Mouse (Mus musculus) thymus, adult 2 months (tissue): ENCODE measurements around the gene 2010003K11Rik.

Experiments used
- CTCF ChIP-seq: fragments of 200-500 bp; IDR thresholded peaks from 2 replicates; pipeline ENCODE4 v1.5.1; 2012; ENCODE audit warnings: mild to moderate bottlenecking, control low read depth, low read length, moderate library complexity, borderline replicate concordance; ENCODE audit not compliant: control insufficient read depth, poor library complexity, insufficient read depth; ENCODE audit errors: extremely low read depth
- POLR2A ChIP-seq: fragments of 200-500 bp; IDR thresholded peaks from 2 replicates; pipeline ENCODE4 v1.6.1; 2012; ENCODE audit warnings: mild to moderate bottlenecking, low read length, control low read depth, moderate library complexity; ENCODE audit not compliant: control insufficient read depth, poor library complexity, insufficient read depth; ENCODE audit errors: extremely low read depth

DNA sequence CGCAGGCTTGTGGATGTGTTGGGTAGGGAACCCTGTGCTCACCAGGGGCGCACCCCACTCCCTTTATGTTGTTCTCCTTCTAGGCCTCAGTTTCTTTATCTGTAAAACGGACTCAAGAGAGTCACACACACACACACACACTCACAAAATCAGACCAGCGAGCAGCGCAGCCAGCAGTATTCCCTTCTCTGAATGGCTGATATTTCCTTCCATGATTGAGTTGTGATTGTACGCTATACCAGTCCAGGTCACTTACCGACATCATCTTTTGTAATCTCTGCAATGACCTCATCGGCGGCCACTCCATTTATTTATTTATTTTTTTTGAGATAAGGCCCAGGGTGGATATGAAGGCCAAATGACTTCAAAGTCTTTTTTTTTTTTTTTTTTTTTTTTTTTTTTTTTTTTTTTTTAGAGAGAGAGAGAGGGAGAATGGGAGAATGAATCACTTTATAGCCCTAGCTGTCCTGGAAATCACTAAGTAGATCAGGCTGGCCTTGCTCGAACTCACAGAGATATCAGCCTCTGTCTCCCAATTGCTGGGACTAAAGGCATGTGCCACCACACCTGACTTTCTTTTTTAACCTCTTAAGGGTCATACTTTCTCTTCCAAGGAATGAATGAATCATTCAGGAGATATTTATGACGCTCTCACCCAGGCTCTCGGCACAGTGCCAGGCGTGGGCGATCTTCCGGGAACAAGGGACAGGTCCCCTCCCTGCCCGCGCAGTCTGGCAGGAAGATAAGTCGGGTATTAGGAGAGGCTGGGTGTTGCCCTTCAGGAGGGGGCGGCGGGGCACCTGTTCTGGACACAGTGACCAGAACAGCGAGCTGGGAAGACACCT lies 20.8 kb downstream of the 2010003K11Rik start, which contains the start of gene Syt12:
- no peak for TF ChIP-seq CTCF
- no peak for TF ChIP-seq POLR2A
